Mouse (Mus musculus): Measurements from ENCODE around the gene Gtf2a1.

Gtf2a1 gene

GRCm38 (mm10) chr12:91589847-91590690 lies at the start of gene Gtf2a1:
Gtf2a1 (minus strand) TSS chr12:91590487.
- peak; percentile 97 for DNase-seq (ENCODE audit: low read depth, low spot score)

- DNase-seq (ENCODE audit: low read depth, low spot score): no peak
Observed at GRCm38 (mm10) chr12:91638351-91638750, 48.1 kb upstream of the Gtf2a1 start.

GRCm38 (mm10) chr12:91637136-91637909 lies 47.0 kb upstream of the Gtf2a1 start:
- no peak for DNase-seq (ENCODE audit: low read depth, low spot score)

GRCm38 (mm10) chr12:91626482-91626881 lies 36.2 kb upstream of the Gtf2a1 start:
- no peak for DNase-seq (ENCODE audit: low read depth, low spot score)

- peak; percentile 57 for DNase-seq (ENCODE audit: low read depth, low spot score)
Observed at GRCm38 (mm10) chr12:91625013-91625412, 34.7 kb upstream of the Gtf2a1 start.

GRCm38 (mm10) chr12:91609425-91609824 lies 19.1 kb upstream of the Gtf2a1 start:
- no peak for DNase-seq (ENCODE audit: low read depth, low spot score)

- DNase-seq (ENCODE audit: low read depth, low spot score): peak; percentile 92
Observed at GRCm38 (mm10) chr12:91607678-91608077, 17.4 kb upstream of the Gtf2a1 start.

GRCm38 (mm10) chr12:91606651-91607050 lies 16.4 kb upstream of the Gtf2a1 start:
- DNase-seq (ENCODE audit: low read depth, low spot score): peak; percentile 70

- DNase-seq (ENCODE audit: low read depth, low spot score): no peak
Observed at GRCm38 (mm10) chr12:91604600-91604999, 14.3 kb upstream of the Gtf2a1 start.

GRCm38 (mm10) chr12:91592128-91592527 lies 1.8 kb upstream of the Gtf2a1 start:
- DNase-seq (ENCODE audit: low read depth, low spot score): no peak

GRCm38 (mm10) chr12:91591191-91591590 lies 904 bp upstream of the Gtf2a1 start:
- DNase-seq (ENCODE audit: low read depth, low spot score): no peak

- DNase-seq (ENCODE audit: low read depth, low spot score): peak; percentile 50
Observed at GRCm38 (mm10) chr12:91590716-91591115, 429 bp upstream of the Gtf2a1 start.

GRCm38 (mm10) chr12:91589542-91589846 lies 793 bp downstream of the Gtf2a1 start:
- no peak for DNase-seq (ENCODE audit: low read depth, low spot score)

GRCm38 (mm10) chr12:91588670-91589541 lies 1.4 kb downstream of the Gtf2a1 start:
- DNase-seq (ENCODE audit: low read depth, low spot score): peak; percentile 54

GRCm38 (mm10) chr12:91588176-91588669 lies 2.1 kb downstream of the Gtf2a1 start:
- peak; percentile 96 for DNase-seq (ENCODE audit: low read depth, low spot score)

GRCm38 (mm10) chr12:91587491-91588033 lies 2.7 kb downstream of the Gtf2a1 start:
- DNase-seq (ENCODE audit: low read depth, low spot score): no peak

GRCm38 (mm10) chr12:91587077-91587476 lies 3.2 kb downstream of the Gtf2a1 start:
- no peak for DNase-seq (ENCODE audit: low read depth, low spot score)

GRCm38 (mm10) chr12:91585815-91586214 lies 4.5 kb downstream of the Gtf2a1 start:
- peak; percentile 38 for DNase-seq (ENCODE audit: low read depth, low spot score)

GRCm38 (mm10) chr12:91585206-91585605 lies 5.1 kb downstream of the Gtf2a1 start:
- DNase-seq (ENCODE audit: low read depth, low spot score): no peak

- peak; percentile 79 for DNase-seq (ENCODE audit: low read depth, low spot score)
Observed at GRCm38 (mm10) chr12:91583409-91583808, 6.9 kb downstream of the Gtf2a1 start.

- no peak for DNase-seq (ENCODE audit: low read depth, low spot score)
Observed at GRCm38 (mm10) chr12:91582362-91583002, 7.8 kb downstream of the Gtf2a1 start.

Data from ZHBTc4 (cell line).